ENCODE assay signal across 8 mouse cellular contexts in the genomic region with DNA sequence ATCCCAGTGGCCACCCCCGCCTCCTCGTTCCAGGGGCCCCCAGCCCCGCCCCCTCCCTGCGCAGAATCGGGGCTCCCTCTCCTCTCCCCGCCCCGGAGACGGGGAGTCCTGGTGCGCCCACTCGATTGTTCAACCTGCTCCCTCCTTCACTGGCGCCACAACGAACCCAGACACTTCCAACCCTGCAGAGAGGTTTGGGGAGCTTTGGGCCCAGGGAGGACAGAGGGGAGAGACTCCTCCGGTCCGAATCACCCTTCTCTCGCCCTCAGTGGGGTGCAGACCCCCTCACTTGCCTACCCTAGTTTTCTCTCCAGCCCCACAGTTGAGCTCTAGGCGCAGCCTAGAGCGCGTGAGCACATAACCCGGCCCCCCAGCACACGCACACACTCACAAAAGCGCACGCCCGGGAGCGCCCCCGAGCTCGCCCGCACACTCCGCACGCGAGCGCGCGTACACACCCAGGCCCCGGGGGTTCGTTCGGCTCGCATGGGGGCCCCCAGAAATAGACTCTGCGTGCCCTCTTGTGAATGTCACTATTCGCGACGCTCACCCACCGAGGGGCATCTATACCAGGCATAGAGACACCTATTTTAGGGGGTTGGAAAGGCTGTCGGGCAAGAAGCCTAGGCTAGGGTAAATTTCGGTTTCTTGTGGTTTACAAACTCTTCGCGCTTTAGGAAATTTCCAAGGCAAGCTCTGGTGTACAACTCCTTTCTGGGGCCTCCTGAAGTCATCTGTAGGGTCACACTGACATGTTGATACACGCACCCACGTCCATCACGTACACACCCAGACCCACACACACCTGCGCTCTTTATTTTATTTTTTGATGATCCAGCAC. TPM values are rescaled to one million over a fixed set of nuclear protein-coding genes. Genes with fewer than 3 reads are reported as not detected.
DNase-seq lines count a peak whose midpoint lies in the region; ATAC-seq and TF ChIP-seq lines count a peak whose summit lies in the region.

A gene (minus strand): TSS at position 401 of the 841 bp plus-strand sequence.

- peak within 1 kb of the TSS; percentile 72 for H3K9ac ChIP-seq in hindbrain, embryonic 14.5 days
- H3K9ac ChIP-seq in limb, embryonic 14.5 days (ENCODE audit: low read depth, low read length, severe bottlenecking), result peak within 1 kb of the TSS; percentile 60

- WGBS in hindbrain, embryonic 14.5 days, result under 1% methylated on average over 50 of the region's 50 CpGs
- under 1% methylated on average over 50 of the region's 50 CpGs for WGBS in limb, embryonic 14.5 days

- H3K4me3 ChIP-seq in hindbrain, embryonic 14.5 days (replicated peaks; ENCODE audit: low read length), result peak within 1 kb of the TSS; percentile 46
- H3K4me3 ChIP-seq in limb, embryonic 14.5 days (replicated peaks; ENCODE audit: low read length), result peak within 1 kb of the TSS; percentile 47

- peak; percentile 25; the same call in 1 of the 2 replicates for ATAC-seq in hindbrain, embryonic 14.5 days (ENCODE audit: low FRiP score)
- peak; percentile 5; the same call in 1 of the 2 replicates for ATAC-seq in limb, embryonic 14.5 days (ENCODE audit: low FRiP score, low read depth)

- 0 out of 2 replicates have a peak, but pooled peaks have one; percentile 33 for TF ChIP-seq POLR2A in limb, embryonic 14.5 days (IDR thresholded peaks at IDR 0.05; ENCODE audit: borderline replicate concordance, extremely low read depth, insufficient read depth, insufficient read length)

- H3K27me3 ChIP-seq in hindbrain, embryonic 14.5 days (ENCODE audit: control insufficient read depth, insufficient read depth, low read length), result peaks cover 34% of the 10 kb centered on the region
- H3K27me3 ChIP-seq in limb, embryonic 14.5 days (ENCODE audit: control insufficient read depth, insufficient read depth, low read length), result peaks cover 40% of the 10 kb centered on the region

- H3K27ac ChIP-seq in hindbrain, embryonic 14.5 days, result peak within 1 kb of the TSS; percentile 96
- peak within 1 kb of the TSS; percentile 61 for H3K27ac ChIP-seq in limb, embryonic 14.5 days (replicated peaks; ENCODE audit: low read depth, low read length)

- 0 out of 2 replicates have a peak, but pooled peaks cover 7% of the 10 kb centered on the region for H3K4me1 ChIP-seq in hindbrain, embryonic 14.5 days (replicated peaks; ENCODE audit: control insufficient read depth, insufficient read depth, low read length)
- peaks cover 13% of the 10 kb centered on the region; the same call in 1 of the 2 replicates for H3K4me1 ChIP-seq in limb, embryonic 14.5 days (ENCODE audit: control insufficient read depth, insufficient read depth, low read length)

- peak; percentile 10 for DNase-seq in kidney, adult 9 months
- no peak for DNase-seq in kidney, adult 11 months
- DNase-seq in ES-CJ7 (ENCODE audit: low read depth, low spot score), result peak; percentile 56
- DNase-seq in embryo, embryonic 11 days, result peak; percentile 50
- peak; percentile 40 for DNase-seq in hindbrain, embryonic 14.5 days (ENCODE audit: low spot score)
- DNase-seq in limb, embryonic 14.5 days (ENCODE audit: low spot score), result no peak
- DNase-seq in right cerebral cortex, adult 2 months (ENCODE audit: low spot score in 2 of 2), result peak; percentile 56 to 69
- DNase-seq in gastrocnemius, adult 18-20 months (ENCODE audit: low spot score), result no peak

- peak within 1 kb of the TSS; percentile 74 for H3K4me2 ChIP-seq in hindbrain, embryonic 14.5 days (replicated peaks)
- peak within 1 kb of the TSS; percentile 70 for H3K4me2 ChIP-seq in limb, embryonic 14.5 days (replicated peaks; ENCODE audit: low read depth, low read length, severe bottlenecking)

- no peaks in the 10 kb centered on the region for H3K36me3 ChIP-seq in hindbrain, embryonic 14.5 days (replicated peaks; ENCODE audit: control insufficient read depth, insufficient read depth)
- no peaks in the 10 kb centered on the region for H3K36me3 ChIP-seq in limb, embryonic 14.5 days (ENCODE audit: control insufficient read depth, insufficient read depth, low read length)

- no peaks in the 10 kb centered on the region for H3K9me3 ChIP-seq in hindbrain, embryonic 14.5 days (ENCODE audit: control insufficient read depth, low read length)
- no peaks in the 10 kb centered on the region for H3K9me3 ChIP-seq in limb, embryonic 14.5 days (ENCODE audit: control insufficient read depth, low read length)

RNA-seq across cellular contexts. Expression of the gene that starts here (rescaled TPM):
- polyA plus RNA-seq in hindbrain, embryonic 14.5 days (2014; fragmentation: Nextera tagmentation; extraction: Ambion mirVana), result 64.6 and 83.7 TPM in 2 replicates
- 13.8 and 14.1 TPM in 2 replicates for polyA plus RNA-seq in limb, embryonic 14.5 days (2012; rRNA removed)
- polyA plus RNA-seq in limb, embryonic 14.5 days (2014; fragmentation: Nextera tagmentation; extraction: Ambion mirVana), result 14.7 and 16.2 TPM in 2 replicates
- 1 to 10 TPM in 1 of 2 experiments, under 1 TPM in 1; 0.55 to 1.1 TPM for total RNA-seq in gastrocnemius, adult 18-20 months (2021)

Comparison
In these comparisons a context has a peak if more than half of its experiments do, and no peak if none do; other contexts are left out.
1. DNase-seq: peak in kidney, adult 9 months (single experiment), ES-CJ7 (single experiment), embryo, embryonic 11 days (single experiment), hindbrain, embryonic 14.5 days (single experiment) and right cerebral cortex, adult 2 months (2 of 2); none in kidney, adult 11 months (single experiment), limb, embryonic 14.5 days (single experiment) and gastrocnemius, adult 18-20 months (single experiment).